Mouse (Mus musculus) lung, postnatal 0 days (tissue): ENCODE data around the gene Cxcl1.

Experiments
- CTCF ChIP-seq: IDR thresholded peaks from 2 replicates; pipeline ENCODE4 v1.5.1; 2016; ENCODE audit warnings: antibody characterized with exemption, mild to moderate bottlenecking
- EP300 ChIP-seq: IDR thresholded peaks from 2 replicates; pipeline ENCODE4 v1.6.1; 2016; ENCODE audit warnings: antibody characterized with exemption, mild to moderate bottlenecking, control low read depth

DNA sequence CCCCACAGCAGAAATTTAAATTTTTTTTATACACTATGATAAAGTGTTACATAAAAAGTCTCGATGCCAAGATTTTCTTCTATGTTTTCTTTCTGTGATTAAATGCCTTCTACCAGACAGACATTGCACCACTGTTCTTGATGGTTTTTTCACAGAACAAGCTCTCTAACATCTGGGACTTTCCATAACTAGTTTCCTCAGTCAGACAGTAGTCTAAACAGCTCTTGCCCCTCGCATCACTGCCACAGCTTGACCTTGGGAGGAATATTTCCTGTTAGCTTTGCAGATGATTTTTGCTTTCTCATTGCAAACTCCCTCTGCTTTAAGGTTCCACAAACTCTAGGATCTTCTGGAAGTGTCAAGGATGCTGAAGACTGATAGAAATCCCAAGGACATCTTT, 39.5 kb downstream of the Cxcl1 start:
- TF ChIP-seq CTCF, result no peak
- TF ChIP-seq EP300, result no peak
